Mouse (Mus musculus) lung, postnatal 0 days (tissue): ENCODE measurements around the gene Gxylt1. TPM values are rescaled to one million over a fixed set of nuclear protein-coding genes. Genes with fewer than 3 reads are reported as not detected.
A peak's percentile ranks its signal among the peaks of the same experiment; 100 is the strongest.

Experiments
- ATAC-seq: fragments of 200-750 bp; cut with Nextera tagmentation; 2 replicates; pipeline ENCODE4 v1.8.0; 2017; ENCODE audit warnings: moderate library complexity
- DNase-seq: peaks from one replicate; pipeline ENCODE4 v3.0.0-alpha.2; 2016; ENCODE audit warnings: low spot score
- H3K27ac ChIP-seq: fragments of 300-500 bp; sonication (generic); 2 replicates; pipeline ENCODE4 v1.5.1; 2014; ENCODE audit warnings: antibody characterized with exemption, mild to moderate bottlenecking, low read length, mixed read lengths
- H3K27me3 ChIP-seq: fragments of 300-500 bp; sonication (generic); replicated peaks from 2 replicates; pipeline ENCODE4 v1.6.1; 2014; ENCODE audit warnings: low read length, mixed read lengths; ENCODE audit not compliant: insufficient read depth
- H3K36me3 ChIP-seq: fragments of 300-500 bp; sonication (generic); 2 replicates; pipeline ENCODE4 v1.6.1; 2014; ENCODE audit warnings: low read length, mixed read lengths; ENCODE audit not compliant: insufficient read depth
- H3K4me1 ChIP-seq: fragments of 300-500 bp; sonication (generic); 2 replicates; pipeline ENCODE4 v1.6.1; 2014; ENCODE audit warnings: antibody characterized with exemption, low read depth, low read length, mixed read lengths; ENCODE audit not compliant: insufficient read depth
- H3K4me2 ChIP-seq: fragments of 300-500 bp; sonication (generic); replicated peaks from 2 replicates; pipeline ENCODE4 v1.6.1; 2014; ENCODE audit warnings: low read depth, mild to moderate bottlenecking, low read length, moderate library complexity, mixed read lengths
- H3K4me3 ChIP-seq: fragments of 300-500 bp; sonication (generic); 2 replicates; pipeline ENCODE4 v1.5.1; 2014; ENCODE audit warnings: low read depth, low read length
- H3K9ac ChIP-seq: fragments of 300-500 bp; sonication (generic); replicated peaks from 2 replicates; pipeline ENCODE4 v1.6.1; 2014; ENCODE audit warnings: low read depth, mild to moderate bottlenecking
- H3K9me3 ChIP-seq: fragments of 300-500 bp; sonication (generic); 2 replicates; pipeline ENCODE4 v1.6.1; 2016; ENCODE audit warnings: low read length, mixed read lengths
- CTCF ChIP-seq: IDR thresholded peaks from 2 replicates; pipeline ENCODE4 v1.5.1; 2016; ENCODE audit warnings: antibody characterized with exemption, mild to moderate bottlenecking
- EP300 ChIP-seq: IDR thresholded peaks from 2 replicates; pipeline ENCODE4 v1.6.1; 2016; ENCODE audit warnings: antibody characterized with exemption, mild to moderate bottlenecking, control low read depth
- WGBS: fragments of 180-500 bp; shearing (Covaris S2); extraction: QIAGEN DNeasy Blood & Tissue Kit; methylation state at CpG from one replicate; pipeline ENCODE4 v1.1.7; 2014; 5-methylcytosine and 5-hydroxymethylcytosine counted together
- polyA plus RNA-seq: library from polyadenylated mRNA; unstranded; fragments of >200 nt; fragmentation: Nextera tagmentation; extraction: Ambion mirVana; gene quantifications from 2 replicates; pipeline ENCODE4 v1.2.1, GENCODE M21; 2015

Gene Gxylt1
- polyA plus RNA-seq, 1 experiment from 2014 or later = 6.9 TPM

DNA sequence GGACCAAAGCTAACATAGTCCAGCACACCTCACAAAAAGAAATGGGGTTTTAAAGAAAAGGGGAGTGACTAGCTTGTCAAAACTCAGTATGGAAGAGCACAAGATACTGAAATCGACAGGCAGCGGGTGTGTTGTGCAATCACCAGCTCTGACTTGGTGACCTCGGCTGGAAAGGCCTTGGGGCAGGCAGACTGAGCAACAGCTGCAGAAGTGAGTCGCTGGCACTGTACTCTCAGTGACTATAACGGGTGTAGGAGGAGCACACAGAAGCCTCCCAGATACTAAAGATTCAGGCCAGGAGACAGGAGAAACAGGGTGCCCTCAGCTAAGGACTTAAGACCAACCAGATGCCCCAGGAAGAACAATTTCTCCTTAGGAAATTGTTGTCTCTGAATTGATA is 73.0 kb downstream of the Gxylt1 start:
- TF ChIP-seq CTCF (no peak), EP300 (no peak)
- peak; percentile 64; the same call in 1 of the 2 replicates for ATAC-seq
- Histone ChIP-seq H3K36me3 (no peaks in the 10 kb centered on the region), H3K27ac (no peak overlapping the region), H3K4me2 (no peak overlapping the region), H3K27me3 (no peaks in the 10 kb centered on the region), H3K9ac (no peak overlapping the region), H3K4me3 (no peak overlapping the region), H3K9me3 (no peaks in the 10 kb centered on the region), H3K4me1 (no peaks in the 10 kb centered on the region)
- 48% methylated on average over 5 of the region's 5 CpGs for WGBS
- DNase-seq = peak; percentile 72

DNA sequence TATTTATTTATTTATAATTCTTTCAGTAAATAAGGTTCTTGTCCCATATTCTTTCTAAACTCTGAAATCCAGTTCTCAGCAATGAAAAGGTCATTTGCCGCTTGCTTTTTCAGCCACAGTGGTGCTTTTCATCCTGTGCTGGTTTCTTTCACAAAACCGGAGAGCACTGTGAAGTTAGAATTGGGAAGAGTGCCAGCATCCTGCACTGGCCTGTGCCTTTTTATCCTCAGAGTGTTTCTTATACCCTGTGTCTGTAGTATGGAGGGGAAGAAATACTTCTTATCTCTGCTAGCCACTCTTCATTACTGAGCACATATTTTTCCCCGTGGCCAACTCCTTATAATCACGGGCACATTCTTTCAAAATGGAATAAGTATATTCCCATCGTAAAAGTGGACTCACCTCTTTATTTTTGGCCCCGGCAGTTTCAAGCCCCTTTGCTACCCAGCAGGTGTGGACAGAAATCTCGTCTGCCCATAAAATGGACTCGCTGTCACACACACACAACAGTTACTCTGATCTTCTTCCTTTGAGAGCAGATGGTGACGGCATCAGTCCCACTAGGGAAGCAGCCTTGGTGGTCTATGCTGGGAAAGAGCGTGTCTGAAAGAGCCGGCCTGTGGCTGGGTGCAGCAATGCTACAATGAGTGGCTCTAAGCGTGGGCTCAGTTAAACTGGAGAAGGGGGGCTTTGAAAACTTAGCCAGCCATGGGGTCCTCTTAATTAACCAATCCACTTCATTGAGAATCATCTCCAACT is 83.4 kb downstream of the Gxylt1 start:
- no peak for ATAC-seq
- Histone ChIP-seq H3K27me3 (no peaks in the 10 kb centered on the region), H3K4me2 (no peak overlapping the region), H3K4me1 (no peaks in the 10 kb centered on the region), H3K36me3 (no peaks in the 10 kb centered on the region), H3K4me3 (no peak overlapping the region), H3K9me3 (no peaks in the 10 kb centered on the region), H3K9ac (no peak overlapping the region), H3K27ac (no peak overlapping the region)
- no peak for DNase-seq
- 51% methylated on average over 12 of the region's 12 CpGs for WGBS
- TF ChIP-seq CTCF (no peak), EP300 (no peak)

Other genes starting within 250 kb of the Gxylt1 start
- gene Yaf2, start 61.8 kb upstream of the Gxylt1 start, polyA plus RNA-seq = 58.2 and 60.4 TPM in 2 replicates
- 101 and 118 TPM in 2 replicates for gene Zcrb1, start 123.2 kb upstream of the Gxylt1 start, polyA plus RNA-seq
- gene Pphln1, start 123.2 kb upstream of the Gxylt1 start, polyA plus RNA-seq = 22.3 and 25.9 TPM in 2 replicates